23 mouse cellular contexts compared by ENCODE assay signal in genomic region chr2:178688586-178688985, GRCm38 (mm10).
DNase-seq lines count a peak whose midpoint lies in the region; ATAC-seq and TF ChIP-seq lines count a peak whose summit lies in the region.
"Had no signal": no experiment of that assay in that cellular context is flagged by ENCODE, and none has a peak within 500 bp of the region (broad histone marks: within the 10 kb centered on the region; RNA-seq: fewer than 3 reads in every experiment).

No protein-coding gene starts in this region.

- H3K9ac ChIP-seq in hindbrain, postnatal 0 days (replicated peaks; ENCODE audit: low read length): no peak overlapping the region
- H3K9ac ChIP-seq in hindbrain, embryonic 16.5 days (ENCODE audit: low read depth, low read length): no peak overlapping the region

- peak; percentile 23 for DNase-seq in adrenal gland, adult 2 months
- no peak for DNase-seq in adrenal gland, postnatal 4 days (ENCODE audit: low spot score in 2 of 2)
- DNase-seq in hindbrain, postnatal 0 days (ENCODE audit: low spot score): no peak
- peak; percentile 74 for DNase-seq in retina, embryonic 14.5 days (ENCODE audit: low spot score)
- peak; percentile 80 for DNase-seq in retina, postnatal 1 day
- DNase-seq in layer of hippocampus, postnatal 14 days (ENCODE audit: low spot score in 2 of 2): no peak
- DNase-seq in kidney, postnatal 4 days: no peak
- DNase-seq: adrenal gland, adult 8-10 months; adrenal gland, postnatal 10 days; adrenal gland, postnatal 14 days; adrenal gland, postnatal 25 days; adrenal gland, postnatal 36 days; B cell, adult 2 months; cerebellum, adult 11 months; cerebellum, adult 11-12 months; cerebellum, adult 18-20 months; cerebellum, adult 2 months had no signal

- ATAC-seq in hindbrain, postnatal 0 days: 0 out of 2 replicates have a peak, but pooled peaks have one; percentile 25
- no peak for ATAC-seq in hindbrain, embryonic 16.5 days
- ATAC-seq: activated CD4-positive, CD25-positive, alpha-beta regulatory T cell, adult 4 months; CD4-positive, CD25-positive, alpha-beta regulatory T cell, adult 4 months; Patski had no signal

- no peaks in the 10 kb centered on the region for H3K36me3 ChIP-seq in hindbrain, postnatal 0 days (ENCODE audit: insufficient read depth, low read length)
- no peaks in the 10 kb centered on the region for H3K36me3 ChIP-seq in hindbrain, embryonic 16.5 days (ENCODE audit: control insufficient read depth, insufficient read depth, low read length)
- H3K36me3 ChIP-seq: G1E had no signal

- no peak overlapping the region for H3K27ac ChIP-seq in hindbrain, postnatal 0 days
- H3K27ac ChIP-seq in hindbrain, embryonic 16.5 days (ENCODE audit: low read depth, low read length): no peak overlapping the region

- no peaks in the 10 kb centered on the region for H3K9me3 ChIP-seq in hindbrain, postnatal 0 days (ENCODE audit: low read length)
- H3K9me3 ChIP-seq in hindbrain, embryonic 16.5 days (ENCODE audit: control insufficient read depth, low read length): no peaks in the 10 kb centered on the region

- no peaks in the 10 kb centered on the region for H3K4me1 ChIP-seq in hindbrain, postnatal 0 days (ENCODE audit: insufficient read depth, low read length)
- H3K4me1 ChIP-seq in hindbrain, embryonic 16.5 days (ENCODE audit: control insufficient read depth, insufficient read depth, low read depth, low read length): peaks cover 7% of the 10 kb centered on the region

- no peak overlapping the region for H3K4me3 ChIP-seq in hindbrain, postnatal 0 days (ENCODE audit: low read length)
- H3K4me3 ChIP-seq in hindbrain, embryonic 16.5 days (ENCODE audit: low read length): no peak overlapping the region

- H3K4me2 ChIP-seq in hindbrain, postnatal 0 days (ENCODE audit: low read depth, low read length): no peak overlapping the region
- H3K4me2 ChIP-seq in hindbrain, embryonic 16.5 days (ENCODE audit: low read length): no peak overlapping the region

- WGBS in hindbrain, postnatal 0 days: 72% methylated on average over 6 of the region's 6 CpGs
- WGBS in hindbrain, embryonic 16.5 days: 65% methylated on average over 6 of the region's 6 CpGs

- no peak for TF ChIP-seq CTCF in hindbrain, postnatal 0 days (IDR thresholded peaks at IDR 0.05; ENCODE audit: low read depth)

- no peaks in the 10 kb centered on the region for H3K27me3 ChIP-seq in hindbrain, postnatal 0 days (ENCODE audit: insufficient read depth, low read length)
- no peaks in the 10 kb centered on the region for H3K27me3 ChIP-seq in hindbrain, embryonic 16.5 days (replicated peaks; ENCODE audit: control insufficient read depth, insufficient read depth, low read length)
- H3K27me3 ChIP-seq: CH12.LX, Patski had no signal

Comparison
In these comparisons a context has a peak if more than half of its experiments do, and no peak if none do; other contexts are left out.
1. DNase-seq: peak in adrenal gland, adult 2 months (single experiment), retina, embryonic 14.5 days (single experiment) and retina, postnatal 1 day (single experiment); none in adrenal gland, postnatal 4 days (0 of 2), hindbrain, postnatal 0 days (single experiment), layer of hippocampus, postnatal 14 days (0 of 2) and kidney, postnatal 4 days (0 of 2).